Mouse (Mus musculus): ENCODE results near the gene Rhov.

DNA sequence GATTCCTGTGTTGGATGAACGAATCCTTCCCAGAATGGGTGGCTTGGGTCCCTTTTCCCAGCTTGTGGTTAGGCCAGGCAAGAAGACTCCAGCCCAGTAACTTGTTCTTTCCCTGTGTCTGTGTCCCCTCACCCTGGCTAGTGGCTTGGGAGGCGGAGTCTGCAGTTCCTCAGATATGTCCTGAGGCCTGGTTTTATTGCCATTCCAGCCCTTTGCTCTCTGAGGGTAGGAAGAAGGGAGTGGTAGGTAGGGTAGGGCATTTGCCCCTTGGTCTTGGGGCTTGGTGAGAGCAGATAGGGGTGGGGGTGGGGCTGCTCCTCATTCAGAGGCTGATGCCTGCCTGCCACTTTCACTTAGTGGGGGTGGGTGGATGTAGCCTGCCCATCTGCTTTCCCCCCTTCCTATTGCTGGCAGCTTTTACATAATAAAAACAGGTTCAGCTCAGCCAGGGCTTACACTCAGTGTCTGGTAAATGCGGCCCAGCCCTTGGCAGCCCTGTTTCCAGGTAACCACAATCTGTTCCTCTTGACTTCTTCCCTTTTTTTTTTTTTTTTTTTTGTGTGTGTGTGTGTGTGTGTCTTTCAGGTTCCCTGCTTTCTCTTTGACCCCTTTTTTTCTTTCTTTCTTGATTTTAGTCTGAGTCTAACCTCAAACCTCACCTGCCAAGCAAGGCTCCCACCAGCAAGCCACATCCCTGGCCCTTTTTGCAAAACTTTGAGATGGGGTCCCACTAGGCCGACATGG lies 30.8 kb downstream of the Rhov start:
- TF ChIP-seq GATA1 (IDR thresholded peaks at IDR 0.05; ENCODE audit: borderline replicate concordance, low read length) (no peak), CTCF (IDR thresholded peaks at IDR 0.05; ENCODE audit: low read depth, low read length) (no peak), TAL1 (conservative IDR thresholded peaks at IDR 0.05; ENCODE audit: low read depth, low read length) (no peak), POLR2AphosphoS5 (IDR thresholded peaks at IDR 0.05; ENCODE audit: insufficient replicate concordance, low read depth, low read length) (no peak), GATA2 (IDR thresholded peaks at IDR 0.05; ENCODE audit: borderline replicate concordance, low read depth, low read length) (no peak)

Data from G1E (cell line).